Mouse (Mus musculus) limb, embryonic 14.5 days (tissue): ENCODE measurements around the gene Dvl1. TPM values are rescaled to one million over a fixed set of nuclear protein-coding genes. Genes with fewer than 3 reads are reported as not detected.

Experiments used
- ATAC-seq: fragments of 200-750 bp; cut with Nextera tagmentation; 2 replicates; pipeline ENCODE4 v1.8.0; 2017; ENCODE audit warnings: low read depth, moderate number of reproducible peaks, moderate TSS enrichment; ENCODE audit not compliant: low FRiP score
- DNase-seq: peaks from one replicate; pipeline ENCODE4 v3.0.0-alpha.2; 2015; ENCODE audit warnings: low spot score
- H3K27ac ChIP-seq: fragments of 300-500 bp; sonication (generic); replicated peaks from 2 replicates; pipeline ENCODE4 v1.5.1; 2014; ENCODE audit warnings: low read depth, mild to moderate bottlenecking, low read length, moderate library complexity, mixed read lengths
- H3K27me3 ChIP-seq: fragments of 300-500 bp; sonication (generic); 2 replicates; pipeline ENCODE4 v1.6.1; 2014; ENCODE audit warnings: low read length, mixed read lengths; ENCODE audit not compliant: control insufficient read depth, insufficient read depth
- H3K36me3 ChIP-seq: fragments of 300-500 bp; sonication (generic); 2 replicates; pipeline ENCODE4 v1.6.1; 2014; ENCODE audit warnings: mild to moderate bottlenecking, low read length, moderate library complexity, mixed read lengths; ENCODE audit not compliant: control insufficient read depth, insufficient read depth
- H3K4me1 ChIP-seq: fragments of 300-500 bp; sonication (generic); 2 replicates; pipeline ENCODE4 v1.6.1; 2014; ENCODE audit warnings: antibody characterized with exemption, low read length, mixed read lengths; ENCODE audit not compliant: control insufficient read depth, insufficient read depth
- H3K4me2 ChIP-seq: fragments of 300-500 bp; sonication (generic); replicated peaks from 2 replicates; pipeline ENCODE4 v1.6.1; 2014; ENCODE audit warnings: low read depth, mild to moderate bottlenecking, low read length, moderate library complexity; ENCODE audit not compliant: severe bottlenecking
- H3K4me3 ChIP-seq: fragments of 300-500 bp; sonication (generic); replicated peaks from 2 replicates; pipeline ENCODE4 v1.5.1; 2014; ENCODE audit warnings: low read length
- H3K9ac ChIP-seq: fragments of 300-500 bp; sonication (generic); 2 replicates; pipeline ENCODE4 v1.6.1; 2014; ENCODE audit warnings: mild to moderate bottlenecking, low read depth, low read length, moderate library complexity; ENCODE audit not compliant: severe bottlenecking
- H3K9me3 ChIP-seq: fragments of 300-500 bp; sonication (generic); 2 replicates; pipeline ENCODE4 v1.6.1; 2016; ENCODE audit warnings: low read length; ENCODE audit not compliant: control insufficient read depth
- POLR2A ChIP-seq: fragments of 200-500 bp; IDR thresholded peaks from 2 replicates; pipeline ENCODE4 v1.8.0; 2012; ENCODE audit warnings: inconsistent platforms, mild to moderate bottlenecking, moderate library complexity, borderline replicate concordance; ENCODE audit not compliant: insufficient read depth, insufficient read length; ENCODE audit errors: extremely low read depth
- WGBS: fragments of 180-500 bp; shearing (Covaris S2); extraction: QIAGEN DNeasy Blood & Tissue Kit; methylation state at CpG from one replicate; pipeline ENCODE4 v1.1.7; 2014; 5-methylcytosine and 5-hydroxymethylcytosine counted together
- polyA plus RNA-seq, 2 experiments: library from polyadenylated mRNA; depleted of rRNA in 1 of 2; stranded (reverse) in 1 of 2; unstranded in 1 of 2; fragments of >200 nt; fragmentation: Nextera tagmentation in 1 of 2; extraction: Ambion mirVana in 1 of 2; gene quantifications; 2 replicates each; pipeline versions ENCODE4 v1.2.1 to v1.2.3; 2012 to 2014

Gene Dvl1
- polyA plus RNA-seq, 2 experiments, result 17.4 to 92.9 TPM

- 91% methylated on average over 4 of the region's 4 CpGs for WGBS
- TF ChIP-seq POLR2A, result no peak
- Histone ChIP-seq H3K4me3 (no peak overlapping the region), H3K36me3 (peaks cover 37% of the 10 kb centered on the region), H3K4me2 (no peak overlapping the region), H3K9ac (no peak overlapping the region), H3K9me3 (no peaks in the 10 kb centered on the region), H3K4me1 (peaks cover 15% of the 10 kb centered on the region), H3K27ac (no peak overlapping the region), H3K27me3 (no peaks in the 10 kb centered on the region)
- ATAC-seq (no peak), DNase-seq (no peak)
Observed at GRCm38 (mm10) chr4:155829866-155830265, 17.3 kb upstream of the Dvl1 start.

- ATAC-seq, result no peak
- no peak overlapping the region for H3K27ac ChIP-seq
- 0 out of 2 replicates have a peak overlapping the region, but pooled peaks have one; percentile 76 for H3K9ac ChIP-seq
- no peaks in the 10 kb centered on the region for H3K27me3 ChIP-seq
- H3K36me3 ChIP-seq, result peaks cover 30% of the 10 kb centered on the region
- H3K9me3 ChIP-seq, result no peaks in the 10 kb centered on the region
- H3K4me3 ChIP-seq, result peak overlapping the region; percentile 83
- H3K4me1 ChIP-seq, result peaks cover 15% of the 10 kb centered on the region
- whole genome bisulfite sequencing, result 53% methylated on average over 8 of the region's 8 CpGs
- DNase-seq, result no peak
- no peak for TF ChIP-seq POLR2A
- H3K4me2 ChIP-seq, result peak overlapping the region; percentile 90
Observed at GRCm38 (mm10) chr4:155830596-155830995, 16.6 kb upstream of the Dvl1 start.

GRCm38 (mm10) chr4:155831205-155831766 is 15.9 kb upstream of the Dvl1 start, which contains the start of gene Aurkaip1:
Gene Aurkaip1, plus strand, starts transcription at chr4:155831272.
- 0% methylated on average over 45 of the region's 49 CpGs for WGBS

GRCm38 (mm10) chr4:155831831-155832230 is 15.4 kb upstream of the Dvl1 start:
- ATAC-seq, result no peak
- Histone ChIP-seq H3K27me3 (no peaks in the 10 kb centered on the region), H3K9ac (peak overlapping the region; percentile 76), H3K27ac (peak overlapping the region; percentile 75), H3K4me2 (peak overlapping the region; percentile 90), H3K4me3 (peak overlapping the region; percentile 83), H3K36me3 (peaks cover 21% of the 10 kb centered on the region), H3K4me1 (peaks cover 15% of the 10 kb centered on the region), H3K9me3 (no peaks in the 10 kb centered on the region)
- DNase-seq, result no peak
- TF ChIP-seq POLR2A, result no peak
- under 1% methylated on average over 25 of the region's 25 CpGs for WGBS

More at GRCm38 (mm10) chr4:155831205-155831766, 15.9 kb upstream of the Dvl1 start, which contains the start of gene Aurkaip1:
- peak within 1 kb of the TSS; percentile 90 for H3K4me2 ChIP-seq
- peak; percentile 43; the same call in 1 of the 2 replicates for TF ChIP-seq POLR2A
- no peaks in the 10 kb centered on the region for H3K9me3 ChIP-seq
- H3K27me3 ChIP-seq, result no peaks in the 10 kb centered on the region
- DNase-seq (peak; percentile 94), ATAC-seq (peak; percentile 90)
- H3K4me1 ChIP-seq, result peaks cover 15% of the 10 kb centered on the region
- peak within 1 kb of the TSS; percentile 75 for H3K27ac ChIP-seq
- peak within 1 kb of the TSS; percentile 83 for H3K4me3 ChIP-seq
- peak within 1 kb of the TSS; percentile 76 for H3K9ac ChIP-seq
- peaks cover 26% of the 10 kb centered on the region for H3K36me3 ChIP-seq

- Histone ChIP-seq H3K9ac (peak overlapping the region; percentile 76), H3K27ac (no peak overlapping the region), H3K4me3 (peak overlapping the region; percentile 83), H3K36me3 (peaks cover 16% of the 10 kb centered on the region), H3K27me3 (no peaks in the 10 kb centered on the region), H3K4me1 (peaks cover 15% of the 10 kb centered on the region), H3K4me2 (peak overlapping the region; percentile 90), H3K9me3 (no peaks in the 10 kb centered on the region)
- WGBS, result 52% methylated on average over 10 of the region's 10 CpGs
- no peak for TF ChIP-seq POLR2A
- no peak for DNase-seq
- no peak for ATAC-seq
Observed at GRCm38 (mm10) chr4:155832321-155832720, 14.9 kb upstream of the Dvl1 start.

GRCm38 (mm10) chr4:155833234-155833633 is 14.0 kb upstream of the Dvl1 start:
- H3K27ac ChIP-seq, result 0 out of 2 replicates have a peak overlapping the region, but pooled peaks have one; percentile 46
- DNase-seq (no peak), ATAC-seq (no peak)
- H3K4me2 ChIP-seq, result no peak overlapping the region
- no peaks in the 10 kb centered on the region for H3K9me3 ChIP-seq
- no peaks in the 10 kb centered on the region for H3K27me3 ChIP-seq
- no peak for TF ChIP-seq POLR2A
- H3K36me3 ChIP-seq, result peaks cover 8% of the 10 kb centered on the region; the same call in 1 of the 2 replicates
- no peak overlapping the region for H3K9ac ChIP-seq
- H3K4me3 ChIP-seq, result no peak overlapping the region
- H3K4me1 ChIP-seq, result peaks cover 15% of the 10 kb centered on the region
- WGBS, result 96% methylated on average over 4 of the region's 4 CpGs
